Mouse (Mus musculus): ENCODE measurements around the gene Nipa1. TPM values are rescaled to one million over a fixed set of nuclear protein-coding genes. Genes with fewer than 3 reads are reported as not detected.

Nipa1 gene
- polyA plus RNA-seq, 1 experiment = 4.9 TPM

DNA sequence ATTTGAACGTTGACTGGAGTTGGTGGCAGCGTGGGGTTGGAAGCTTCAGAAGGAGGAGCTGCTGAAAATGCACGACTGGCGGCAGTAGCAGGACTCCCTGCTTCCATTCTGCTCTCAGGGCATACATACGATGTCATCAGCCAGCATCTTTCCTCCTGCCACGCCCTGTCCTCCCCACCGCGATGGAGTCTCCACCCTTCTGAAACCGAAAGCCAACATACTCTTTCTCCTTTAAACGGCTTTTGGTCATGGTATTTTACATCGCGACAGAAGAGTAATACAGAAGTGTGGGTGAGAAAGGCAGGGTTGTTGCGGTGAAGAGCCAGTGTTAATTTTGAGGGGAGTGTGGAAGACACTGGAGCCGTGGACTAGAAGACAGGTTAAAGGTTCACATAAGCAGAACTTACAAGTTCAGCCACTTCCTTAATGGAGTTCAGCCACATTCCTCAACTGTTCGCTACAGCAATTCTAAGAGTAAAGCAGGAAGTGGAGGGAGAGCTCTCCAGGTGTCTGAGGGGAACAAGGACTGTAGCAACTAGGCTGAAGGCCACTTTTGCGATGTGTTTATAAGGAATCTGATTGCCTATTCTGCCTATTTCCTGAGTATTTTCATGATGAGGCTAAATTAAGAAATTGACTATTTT, 51.4 kb downstream of the Nipa1 start:
- TF ChIP-seq GATA1 (IDR thresholded peaks at IDR 0.05; ENCODE audit: low read length) = no peak

DNA sequence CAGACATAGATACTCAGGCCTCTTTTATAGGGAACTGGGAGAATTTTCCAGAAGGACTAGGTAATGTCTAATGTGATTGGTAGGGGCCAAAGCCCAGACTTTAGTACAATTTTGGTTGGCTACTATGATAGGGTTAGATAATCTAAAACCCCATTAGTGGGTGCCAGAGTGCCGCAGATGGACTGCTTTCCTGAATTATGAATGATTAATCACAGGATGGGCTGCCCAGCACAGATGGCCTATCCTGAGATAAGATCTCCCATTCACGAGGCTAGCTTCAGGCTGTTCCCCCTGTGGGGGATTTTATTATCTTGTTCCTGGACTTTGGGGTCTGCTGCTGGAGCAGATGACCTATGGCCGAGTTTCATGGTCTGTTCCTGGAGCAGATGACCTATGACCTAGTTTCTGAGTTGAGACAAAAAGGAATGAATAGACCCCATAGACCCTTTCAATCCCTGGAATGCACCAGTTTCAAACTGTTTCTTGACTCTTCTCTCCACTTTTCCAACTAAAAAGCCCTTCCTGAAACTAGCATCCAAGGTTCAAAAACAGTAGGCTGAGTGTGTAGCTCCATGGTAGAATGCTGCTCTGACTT, 52.8 kb downstream of the Nipa1 start:
- TF ChIP-seq GATA1 (IDR thresholded peaks at IDR 0.05; ENCODE audit: low read length) = no peak

DNA sequence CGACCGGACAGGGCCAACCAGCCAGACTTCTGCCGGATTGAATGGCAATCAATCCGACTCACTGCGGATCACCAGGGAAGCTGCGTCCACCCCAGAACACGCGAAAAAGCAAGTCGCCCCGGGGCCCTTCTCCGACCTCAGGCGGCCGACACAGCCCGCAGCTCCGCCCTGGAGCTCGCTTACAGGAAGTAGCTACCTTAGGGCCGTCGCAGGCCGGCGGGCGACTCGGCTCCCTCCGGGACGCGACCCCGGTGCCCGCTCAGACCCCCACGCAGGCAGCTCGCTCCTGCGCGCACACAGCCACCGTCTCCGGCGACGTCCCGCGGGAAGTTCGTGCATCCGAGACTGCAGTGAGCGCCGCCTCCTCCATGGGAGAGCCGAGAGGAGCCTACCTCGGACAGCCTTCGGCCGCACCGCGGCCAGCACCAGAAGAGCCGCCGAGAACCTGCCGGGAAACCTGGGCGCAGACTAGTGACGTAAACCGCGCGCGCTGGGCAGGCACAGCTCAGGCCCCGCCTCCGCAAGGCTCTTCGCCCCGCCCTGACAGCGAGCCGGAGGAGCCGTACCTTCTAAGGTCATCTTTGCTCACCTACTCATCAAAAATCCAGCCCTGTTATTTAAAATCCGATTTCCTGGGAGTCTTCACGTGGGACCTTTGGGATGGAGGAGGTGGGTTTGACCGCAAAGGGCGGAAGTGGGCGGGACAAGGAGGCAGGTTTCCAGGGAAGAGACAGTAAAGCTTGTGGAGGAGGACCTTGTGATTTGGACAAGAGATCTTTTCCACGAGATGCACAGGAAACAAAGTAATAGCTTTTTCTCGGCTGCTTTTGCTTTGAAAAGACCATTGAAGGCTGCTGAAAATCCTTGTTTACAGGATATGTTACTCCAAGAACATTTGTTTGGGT, 57.5 kb downstream of the Nipa1 start, which contains the start of gene Nipa2:
Gene Nipa2, minus strand, starts transcription at position 473 of the 905 bp plus-strand sequence.
- TF ChIP-seq GATA1 (IDR thresholded peaks at IDR 0.05; ENCODE audit: low read length) = no peak

DNA sequence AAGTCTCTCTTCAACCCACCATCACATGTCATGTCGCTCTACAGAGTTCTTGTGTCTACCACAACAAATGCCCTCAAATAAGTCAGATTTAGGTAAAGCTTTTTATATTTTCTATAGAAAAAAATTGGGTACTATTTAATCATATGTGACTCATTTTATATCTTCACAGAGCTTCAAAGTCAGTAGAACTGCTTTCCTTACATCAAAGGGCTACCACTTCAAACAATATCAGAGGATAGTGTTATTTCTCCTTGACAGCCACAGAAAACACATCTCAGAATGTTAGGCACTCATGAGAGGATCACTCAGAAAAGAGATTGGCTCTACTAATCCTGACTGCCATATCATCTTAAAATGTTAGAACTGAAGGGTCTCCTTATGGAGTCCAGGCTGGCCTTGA, 59.2 kb downstream of the Nipa1 start:
- no peak for TF ChIP-seq GATA1 (IDR thresholded peaks at IDR 0.05; ENCODE audit: low read length)

GRCm38 (mm10) chr7:55959801-55960200, 60.0 kb downstream of the Nipa1 start:
- no peak for TF ChIP-seq GATA1 (IDR thresholded peaks at IDR 0.05; ENCODE audit: low read length)

GRCm38 (mm10) chr7:55957916-55958315, 61.8 kb downstream of the Nipa1 start:
- no peak for TF ChIP-seq GATA1 (IDR thresholded peaks at IDR 0.05; ENCODE audit: low read length)

- no peak for TF ChIP-seq GATA1 (IDR thresholded peaks at IDR 0.05; ENCODE audit: low read length)
Observed at GRCm38 (mm10) chr7:55957178-55957577, 62.6 kb downstream of the Nipa1 start.

DNA sequence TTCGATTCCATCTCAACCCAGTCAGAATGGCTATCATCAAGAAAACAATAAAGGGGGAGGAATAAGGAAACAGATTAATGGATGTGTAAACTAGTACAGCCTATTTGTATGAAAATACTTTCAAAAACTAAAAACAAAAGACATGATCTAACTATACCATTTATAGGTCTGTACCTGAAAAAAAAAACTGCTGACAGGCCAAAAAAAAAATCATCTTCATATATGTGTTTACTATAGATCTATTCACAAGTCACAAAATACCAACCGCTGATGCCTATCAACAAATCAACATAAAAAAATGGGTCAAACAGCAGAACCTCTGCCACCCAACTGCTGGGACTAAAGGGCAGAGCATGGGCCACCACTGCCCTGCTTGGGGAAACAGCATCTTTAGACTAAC, 63.7 kb downstream of the Nipa1 start:
- TF ChIP-seq GATA1 (IDR thresholded peaks at IDR 0.05; ENCODE audit: low read length) = no peak

- TF ChIP-seq GATA1 (IDR thresholded peaks at IDR 0.05; ENCODE audit: low read length) = no peak
Observed at GRCm38 (mm10) chr7:55938341-55938740, 81.4 kb downstream of the Nipa1 start.

DNA sequence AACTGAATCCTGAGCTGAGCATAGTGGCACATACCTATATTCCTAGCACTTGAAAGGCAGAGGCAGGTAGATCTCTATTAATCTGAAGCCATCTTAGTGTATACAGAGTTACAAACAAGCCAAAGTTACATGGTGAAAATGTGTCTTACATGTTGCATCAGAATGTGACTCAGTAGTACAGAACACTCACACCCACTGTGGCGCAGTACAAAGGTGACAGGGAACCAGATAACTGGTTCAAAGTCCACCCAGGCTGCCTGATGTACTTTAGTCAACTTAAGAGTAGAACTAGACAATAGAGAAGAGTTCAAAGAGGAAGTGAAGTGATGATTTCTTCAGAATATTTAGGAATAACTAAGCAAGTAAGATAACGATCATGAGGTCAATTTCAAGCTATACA, 84.7 kb downstream of the Nipa1 start:
- no peak for TF ChIP-seq GATA1 (IDR thresholded peaks at IDR 0.05; ENCODE audit: low read length)

DNA sequence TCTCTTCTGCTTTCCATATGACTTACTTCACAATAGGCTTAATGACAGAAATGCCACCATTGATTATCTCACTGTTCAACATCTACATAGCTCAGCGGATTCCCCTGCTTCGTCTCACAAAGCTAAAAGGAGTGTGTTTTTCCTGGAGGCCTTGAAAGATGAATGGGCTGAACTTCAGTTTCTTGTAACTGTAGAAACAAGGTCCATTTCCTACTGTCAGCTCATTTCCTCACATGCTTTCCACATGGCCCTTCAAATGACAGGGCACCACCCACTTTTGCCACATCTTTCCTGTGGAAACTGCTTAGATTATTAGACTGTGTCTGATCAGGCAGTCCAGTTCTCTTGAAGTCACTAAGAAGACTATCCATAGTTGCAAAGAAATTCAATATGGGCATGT, 91.1 kb downstream of the Nipa1 start:
- TF ChIP-seq GATA1 (IDR thresholded peaks at IDR 0.05; ENCODE audit: low read length) = no peak

Other genes with a start within 250 kb of the Nipa1 start
- 2.9 and 5.1 TPM in 2 replicates for gene Tubgcp5, start 225.8 kb downstream of the Nipa1 start, polyA plus RNA-seq (2012)
- gene Cyfip1, start 178.2 kb downstream of the Nipa1 start, polyA plus RNA-seq (2012) = 49.5 and 55.0 TPM in 2 replicates
- 13.3 and 24.1 TPM in 2 replicates for gene Nipa2, start 57.5 kb downstream of the Nipa1 start, polyA plus RNA-seq (2012)
- 6.8 and 7.1 TPM in 2 replicates for gene Herc2, start 30.2 kb upstream of the Nipa1 start, polyA plus RNA-seq (2012)
- gene Oca2, start 219.8 kb upstream of the Nipa1 start, polyA plus RNA-seq (2012) = not detected in 2 replicates